Mouse (Mus musculus): ENCODE results near the gene Smoc2. TPM values are rescaled to one million over a fixed set of nuclear protein-coding genes. Genes with fewer than 3 reads are reported as not detected.

Gene Smoc2
- polyA plus RNA-seq, 1 experiment from 2014 or later = 52.3 TPM

DNA sequence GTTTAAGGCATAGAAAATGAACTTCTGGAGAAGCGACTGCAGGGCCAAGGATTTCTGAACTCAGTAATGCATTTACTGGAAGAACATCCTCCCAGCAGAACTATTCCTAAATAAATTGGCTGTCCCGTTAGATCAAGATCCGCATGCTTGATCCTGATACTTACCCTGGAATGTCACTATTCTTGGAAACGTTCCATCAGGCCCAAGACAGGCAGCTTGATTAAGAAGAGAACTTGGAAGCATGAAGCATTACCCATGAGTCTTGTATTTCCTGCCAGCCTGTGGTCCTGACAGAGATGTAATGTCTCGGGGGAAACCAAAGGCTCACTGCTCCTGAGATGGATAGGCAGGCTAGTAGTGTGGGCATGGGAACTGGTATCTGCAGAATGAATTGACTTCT lies 115.6 kb downstream of the Smoc2 start:
- no peak overlapping the region for H3K4me2 ChIP-seq (ENCODE audit: low read length)
- H3K27ac ChIP-seq (replicated peaks in 1 of 2; ENCODE audit: control insufficient read depth in 1 of 2, insufficient read depth in 1 of 2, low read depth in 2 of 2, low read length in 2 of 2) = no peak overlapping the region
- no peaks in the 10 kb centered on the region for H3K36me3 ChIP-seq (ENCODE audit: control insufficient read depth, insufficient read depth, low read length)
- WGBS = 51% methylated on average over 5 of the region's 5 CpGs
- peaks cover 56% of the 10 kb centered on the region for H3K27me3 ChIP-seq (ENCODE audit: control insufficient read depth, insufficient read depth, low read length)
- no peak overlapping the region for H3K4me3 ChIP-seq (ENCODE audit: control insufficient read depth in 1 of 2, insufficient read depth in 1 of 2, low read depth in 1 of 2, low read length in 2 of 2)
- peaks cover 12 to 24% of the 10 kb centered on the region in 2 experiments for H3K4me1 ChIP-seq (ENCODE audit: control insufficient read depth in 2 of 2, insufficient read depth in 2 of 2, low read length in 2 of 2)
- H3K9ac ChIP-seq (ENCODE audit: low read length) = no peak overlapping the region
- no peak for ATAC-seq (ENCODE audit: insufficient number of reproducible peaks, insufficient read depth, low FRiP score, low read depth)
- H3K9me3 ChIP-seq (ENCODE audit: control insufficient read depth, low read length) = no peaks in the 10 kb centered on the region

DNA sequence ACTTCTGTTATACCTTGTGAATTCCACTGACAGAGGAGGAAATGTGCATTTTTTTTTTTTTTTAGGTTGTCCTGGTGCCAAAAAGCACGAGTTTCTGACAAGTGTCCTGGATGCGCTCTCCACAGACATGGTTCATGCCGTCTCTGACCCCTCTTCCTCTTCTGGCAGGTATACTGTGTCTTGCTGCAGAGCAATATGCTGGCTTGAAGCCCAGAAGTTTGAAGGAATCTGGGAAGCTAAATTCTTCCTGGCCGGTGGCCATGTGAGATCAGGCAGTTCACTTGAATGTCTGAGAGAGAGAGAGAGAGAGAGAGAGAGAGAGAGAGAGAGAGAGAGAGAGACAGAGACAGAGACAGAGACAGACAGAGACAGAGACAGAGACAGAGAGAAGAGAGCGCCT lies 118.2 kb downstream of the Smoc2 start:
- peaks cover 67% of the 10 kb centered on the region for H3K27me3 ChIP-seq (ENCODE audit: control insufficient read depth, insufficient read depth, low read length)
- H3K27ac ChIP-seq (replicated peaks in 1 of 2; ENCODE audit: control insufficient read depth in 1 of 2, insufficient read depth in 1 of 2, low read depth in 2 of 2, low read length in 2 of 2) = no peak overlapping the region
- no peaks in the 10 kb centered on the region for H3K9me3 ChIP-seq (ENCODE audit: control insufficient read depth, low read length)
- H3K36me3 ChIP-seq (ENCODE audit: control insufficient read depth, insufficient read depth, low read length) = no peaks in the 10 kb centered on the region
- H3K9ac ChIP-seq (ENCODE audit: low read length) = no peak overlapping the region
- peaks cover 5 to 13% of the 10 kb centered on the region in 2 experiments for H3K4me1 ChIP-seq (ENCODE audit: control insufficient read depth in 2 of 2, insufficient read depth in 2 of 2, low read length in 2 of 2)
- no peak overlapping the region for H3K4me2 ChIP-seq (ENCODE audit: low read length)
- WGBS = 50% methylated on average over 5 of the region's 5 CpGs
- ATAC-seq (ENCODE audit: insufficient number of reproducible peaks, insufficient read depth, low FRiP score, low read depth) = no peak
- no peak overlapping the region for H3K4me3 ChIP-seq (ENCODE audit: control insufficient read depth in 1 of 2, insufficient read depth in 1 of 2, low read depth in 1 of 2, low read length in 2 of 2)

DNA sequence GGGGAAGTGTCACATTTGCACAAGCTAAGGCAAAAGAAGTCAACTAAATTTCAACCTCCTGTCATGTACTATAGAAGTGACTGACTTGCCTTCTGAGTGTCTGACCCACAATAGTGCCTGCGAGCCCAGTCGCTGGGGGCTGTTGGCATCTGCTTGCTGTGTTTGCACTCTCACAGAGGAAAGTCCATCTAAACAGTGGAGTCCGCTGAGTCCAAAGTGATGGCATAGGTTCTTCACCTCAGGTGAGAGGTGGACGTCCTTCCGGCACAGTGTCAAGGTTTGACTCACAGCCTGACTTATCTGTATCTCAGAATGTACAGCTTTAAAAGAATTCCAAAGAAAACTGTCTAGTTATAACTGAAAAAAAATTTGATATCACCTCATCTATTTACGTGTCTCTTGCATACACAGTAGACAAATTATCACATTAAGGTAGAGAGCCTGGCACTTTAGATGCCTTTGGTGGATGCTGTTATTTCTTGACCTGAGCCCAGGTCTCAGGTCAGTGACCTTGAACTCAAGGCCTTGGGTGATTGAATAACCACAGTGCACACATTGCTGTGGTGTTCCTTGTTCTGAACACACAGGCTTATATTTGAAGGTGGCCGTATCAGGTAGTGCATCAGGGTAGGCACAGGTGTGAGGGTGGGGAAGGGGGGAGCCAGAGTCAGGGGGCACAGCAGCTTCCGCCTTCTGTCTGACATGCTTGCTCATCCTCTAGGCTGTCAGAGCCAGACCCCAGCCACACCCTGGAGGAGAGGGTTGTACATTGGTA lies 119.5 kb downstream of the Smoc2 start:
- Histone ChIP-seq H3K4me2 (ENCODE audit: low read length) (no peak overlapping the region), H3K9ac (ENCODE audit: low read length) (no peak overlapping the region), H3K27ac (replicated peaks in 1 of 2; ENCODE audit: control insufficient read depth in 1 of 2, insufficient read depth in 1 of 2, low read depth in 2 of 2, low read length in 2 of 2) (no peak overlapping the region), H3K36me3 (ENCODE audit: control insufficient read depth, insufficient read depth, low read length) (no peaks in the 10 kb centered on the region), H3K4me3 (ENCODE audit: control insufficient read depth in 1 of 2, insufficient read depth in 1 of 2, low read depth in 1 of 2, low read length in 2 of 2) (no peak overlapping the region), H3K27me3 (ENCODE audit: control insufficient read depth, insufficient read depth, low read length) (peaks cover 73% of the 10 kb centered on the region), H3K9me3 (ENCODE audit: control insufficient read depth, low read length) (no peaks in the 10 kb centered on the region), H3K4me1 (ENCODE audit: control insufficient read depth in 2 of 2, insufficient read depth in 2 of 2, low read length in 2 of 2) (peaks cover 3 to 9% of the 10 kb centered on the region in 2 experiments; a peak in 3 of 4 replicates)
- 86% methylated on average over 8 of the region's 8 CpGs for WGBS
- ATAC-seq (ENCODE audit: insufficient number of reproducible peaks, insufficient read depth, low FRiP score, low read depth) = no peak

DNA sequence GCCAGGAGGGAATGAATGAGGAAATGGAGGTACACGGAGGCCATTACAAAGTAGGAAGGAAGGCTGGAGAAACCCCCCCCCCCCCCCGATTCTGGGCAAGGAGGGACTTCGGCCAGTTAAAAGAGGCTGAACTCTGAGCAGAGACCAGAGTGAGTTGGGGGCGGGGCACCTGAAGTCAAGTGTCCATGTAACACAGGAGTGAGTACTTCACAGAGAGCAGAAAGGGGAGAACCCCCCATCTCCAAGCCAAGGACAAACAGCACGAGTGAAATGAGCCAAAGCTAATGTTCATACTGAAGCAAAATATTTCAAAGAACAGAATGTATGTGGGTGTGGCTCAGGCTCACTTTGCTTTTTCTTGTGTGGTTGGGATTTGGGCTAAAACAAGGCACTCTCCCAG lies 121.7 kb downstream of the Smoc2 start:
- ATAC-seq (ENCODE audit: insufficient number of reproducible peaks, insufficient read depth, low FRiP score, low read depth) = no peak
- 60% methylated on average over 5 of the region's 5 CpGs for WGBS
- Histone ChIP-seq H3K4me2 (ENCODE audit: low read length) (no peak overlapping the region), H3K27ac (replicated peaks in 1 of 2; ENCODE audit: control insufficient read depth in 1 of 2, insufficient read depth in 1 of 2, low read depth in 2 of 2, low read length in 2 of 2) (no peak overlapping the region), H3K36me3 (ENCODE audit: control insufficient read depth, insufficient read depth, low read length) (no peaks in the 10 kb centered on the region), H3K9ac (ENCODE audit: low read length) (no peak overlapping the region), H3K9me3 (ENCODE audit: control insufficient read depth, low read length) (no peaks in the 10 kb centered on the region), H3K27me3 (ENCODE audit: control insufficient read depth, insufficient read depth, low read length) (peaks cover 70% of the 10 kb centered on the region), H3K4me1 (ENCODE audit: control insufficient read depth in 2 of 2, insufficient read depth in 2 of 2, low read length in 2 of 2) (peaks cover 3 to 9% of the 10 kb centered on the region in 2 experiments; a peak in 2 of 4 replicates), H3K4me3 (ENCODE audit: control insufficient read depth in 1 of 2, insufficient read depth in 1 of 2, low read depth in 1 of 2, low read length in 2 of 2) (no peak overlapping the region)

DNA sequence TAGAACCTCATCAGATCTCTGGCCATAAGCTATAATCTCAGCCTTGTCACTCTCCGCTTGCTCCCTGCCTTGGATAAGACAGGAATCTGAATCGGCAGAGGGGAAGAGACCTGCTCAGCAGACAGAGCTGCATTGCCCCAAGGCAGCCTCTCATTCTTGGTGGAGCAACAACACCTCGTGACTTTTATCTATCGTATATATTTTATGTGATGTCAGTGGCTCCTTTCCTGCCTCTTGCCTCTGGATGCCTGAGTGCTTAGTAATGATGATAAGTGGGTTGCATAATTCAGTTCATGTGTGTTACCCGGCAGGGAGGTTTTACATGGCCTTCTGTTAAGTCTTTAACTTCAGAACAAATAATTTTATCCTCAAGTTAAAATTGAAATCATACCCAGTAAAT lies 128.6 kb downstream of the Smoc2 start:
- peaks cover 2% of the 10 kb centered on the region in 2 experiments; a peak in 2 of 4 replicates for H3K4me1 ChIP-seq (ENCODE audit: control insufficient read depth in 2 of 2, insufficient read depth in 2 of 2, low read length in 2 of 2)
- no peak overlapping the region for H3K27ac ChIP-seq (replicated peaks in 1 of 2; ENCODE audit: control insufficient read depth in 1 of 2, insufficient read depth in 1 of 2, low read depth in 2 of 2, low read length in 2 of 2)
- ATAC-seq (ENCODE audit: insufficient number of reproducible peaks, insufficient read depth, low FRiP score, low read depth) = no peak
- H3K9ac ChIP-seq (ENCODE audit: low read length) = no peak overlapping the region
- WGBS = 20% methylated on average over 5 of the region's 5 CpGs
- H3K4me3 ChIP-seq (ENCODE audit: control insufficient read depth in 1 of 2, insufficient read depth in 1 of 2, low read depth in 1 of 2, low read length in 2 of 2) = no peak overlapping the region
- no peaks in the 10 kb centered on the region for H3K36me3 ChIP-seq (ENCODE audit: control insufficient read depth, insufficient read depth, low read length)
- H3K27me3 ChIP-seq (ENCODE audit: control insufficient read depth, insufficient read depth, low read length) = peaks cover 77% of the 10 kb centered on the region
- no peaks in the 10 kb centered on the region for H3K9me3 ChIP-seq (ENCODE audit: control insufficient read depth, low read length)
- 0 out of 2 replicates have a peak overlapping the region, but pooled peaks have one; percentile 1 for H3K4me2 ChIP-seq (ENCODE audit: low read length)

DNA sequence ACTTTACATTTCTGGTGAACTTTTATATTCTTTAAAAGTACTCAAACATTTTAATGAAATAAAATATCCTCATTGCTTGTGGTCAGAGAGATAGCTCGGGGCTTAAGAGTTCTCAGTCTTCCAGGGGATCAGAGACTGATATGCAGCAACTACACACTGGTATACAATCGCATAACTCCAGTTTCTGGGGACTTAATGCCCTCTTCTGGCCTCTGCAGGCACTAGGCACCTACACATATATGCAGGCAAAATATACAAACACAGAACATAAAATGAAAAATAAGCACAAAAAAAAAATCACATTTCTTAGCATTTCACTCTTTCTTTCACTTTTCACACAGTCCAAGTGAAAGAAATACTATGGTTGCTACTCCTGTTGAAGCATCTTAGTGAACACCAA lies 133.2 kb downstream of the Smoc2 start:
- no peaks in the 10 kb centered on the region for H3K9me3 ChIP-seq (ENCODE audit: control insufficient read depth, low read length)

DNA sequence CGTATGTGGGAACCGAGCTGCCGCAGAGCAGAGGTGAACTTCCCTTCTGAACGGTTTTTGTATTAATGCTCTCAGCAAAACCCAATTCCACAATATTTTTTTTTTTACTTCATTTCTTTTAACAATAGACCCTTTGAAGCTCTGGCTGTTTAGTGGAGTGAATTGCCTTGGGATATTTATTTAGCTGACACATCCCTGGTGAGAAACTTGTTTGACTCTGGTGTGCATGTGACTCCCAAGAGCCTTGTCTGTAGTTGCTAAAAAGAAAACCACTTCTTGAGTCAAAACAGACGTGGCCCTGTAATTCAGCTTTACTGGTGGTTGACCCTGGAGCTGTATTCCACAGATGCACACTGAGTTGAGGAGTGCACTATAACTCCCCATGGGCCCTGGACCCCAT lies 135.2 kb downstream of the Smoc2 start:
- H3K4me3 ChIP-seq (ENCODE audit: control insufficient read depth in 1 of 2, insufficient read depth in 1 of 2, low read depth in 1 of 2, low read length in 2 of 2) = no peak overlapping the region
- H3K27me3 ChIP-seq (ENCODE audit: control insufficient read depth, insufficient read depth, low read length) = peaks cover 45% of the 10 kb centered on the region
- no peak overlapping the region for H3K9ac ChIP-seq (ENCODE audit: low read length)
- H3K27ac ChIP-seq (replicated peaks in 1 of 2; ENCODE audit: control insufficient read depth in 1 of 2, insufficient read depth in 1 of 2, low read depth in 2 of 2, low read length in 2 of 2) = no peak overlapping the region
- no peak for ATAC-seq (ENCODE audit: insufficient number of reproducible peaks, insufficient read depth, low FRiP score, low read depth)
- WGBS = 72% methylated on average over 5 of the region's 5 CpGs
- no peaks in the 10 kb centered on the region for H3K9me3 ChIP-seq (ENCODE audit: control insufficient read depth, low read length)
- H3K4me2 ChIP-seq (ENCODE audit: low read length) = no peak overlapping the region
- no peaks in the 10 kb centered on the region for H3K4me1 ChIP-seq (ENCODE audit: control insufficient read depth in 2 of 2, insufficient read depth in 2 of 2, low read length in 2 of 2)
- no peaks in the 10 kb centered on the region for H3K36me3 ChIP-seq (ENCODE audit: control insufficient read depth, insufficient read depth, low read length)

More for the DNA sequence above, 133.2 kb downstream of the Smoc2 start:
- no peak for ATAC-seq (ENCODE audit: insufficient number of reproducible peaks, insufficient read depth, low FRiP score, low read depth)
- no peak overlapping the region for H3K9ac ChIP-seq (ENCODE audit: low read length)
- H3K27ac ChIP-seq (replicated peaks in 1 of 2; ENCODE audit: control insufficient read depth in 1 of 2, insufficient read depth in 1 of 2, low read depth in 2 of 2, low read length in 2 of 2) = no peak overlapping the region
- peaks cover 46% of the 10 kb centered on the region for H3K27me3 ChIP-seq (ENCODE audit: control insufficient read depth, insufficient read depth, low read length)
- no peak overlapping the region for H3K4me3 ChIP-seq (ENCODE audit: control insufficient read depth in 1 of 2, insufficient read depth in 1 of 2, low read depth in 1 of 2, low read length in 2 of 2)
- peaks cover 1 to 2% of the 10 kb centered on the region in 2 experiments; a peak in 2 of 4 replicates for H3K4me1 ChIP-seq (ENCODE audit: control insufficient read depth in 2 of 2, insufficient read depth in 2 of 2, low read length in 2 of 2)
- no peaks in the 10 kb centered on the region for H3K36me3 ChIP-seq (ENCODE audit: control insufficient read depth, insufficient read depth, low read length)
- H3K4me2 ChIP-seq (ENCODE audit: low read length) = no peak overlapping the region
- WGBS = 69% methylated on average over 2 of the region's 2 CpGs

Measured in heart, embryonic 14.5 days (tissue).